Mouse (Mus musculus) heart, embryonic 13.5 days (tissue): Measurements from ENCODE around the gene Trim50. TPM values are rescaled to one million over a fixed set of nuclear protein-coding genes. Genes with fewer than 3 reads are reported as not detected.

Experiments
- ATAC-seq: fragments of 200-750 bp; cut with Nextera tagmentation; 2 replicates; pipeline ENCODE4 v1.8.0; 2017; ENCODE audit warnings: moderate TSS enrichment; ENCODE audit not compliant: insufficient number of reproducible peaks, low FRiP score, low TSS enrichment; ENCODE audit errors: extremely low read depth
- H3K27ac ChIP-seq: fragments of 300-500 bp; sonication (generic); replicated peaks from 2 replicates; pipeline ENCODE4 v1.5.1; 2015; ENCODE audit warnings: moderate library complexity, mild to moderate bottlenecking, inconsistent platforms
- H3K27me3 ChIP-seq: fragments of 300-500 bp; sonication (generic); replicated peaks from 2 replicates; pipeline ENCODE4 v1.6.1; 2015; ENCODE audit warnings: mild to moderate bottlenecking, inconsistent platforms
- H3K36me3 ChIP-seq: fragments of 300-500 bp; sonication (generic); 2 replicates; pipeline ENCODE4 v1.6.1; 2015; ENCODE audit warnings: mild to moderate bottlenecking, inconsistent platforms
- H3K4me1 ChIP-seq: fragments of 300-500 bp; sonication (generic); 2 replicates; pipeline ENCODE4 v1.6.1; 2015; ENCODE audit warnings: inconsistent platforms
- H3K4me2 ChIP-seq: fragments of 300-500 bp; sonication (generic); 2 replicates; pipeline ENCODE4 v1.6.1; 2015; ENCODE audit warnings: inconsistent platforms, mild to moderate bottlenecking, moderate library complexity
- H3K4me3 ChIP-seq: fragments of 300-500 bp; sonication (generic); 2 replicates; pipeline ENCODE4 v1.5.1; 2015; ENCODE audit warnings: moderate library complexity, mild to moderate bottlenecking, inconsistent platforms
- H3K9ac ChIP-seq: fragments of 300-500 bp; sonication (generic); 2 replicates; pipeline ENCODE4 v1.6.1; 2015; ENCODE audit warnings: inconsistent platforms, mild to moderate bottlenecking, moderate library complexity
- H3K9me3 ChIP-seq: fragments of 300-500 bp; sonication (generic); 2 replicates; pipeline ENCODE4 v1.6.1; 2016; ENCODE audit warnings: inconsistent platforms
- WGBS: fragments of 180-500 bp; shearing (Covaris S2); methylation state at CpG from one replicate; pipeline ENCODE4 v1.1.7; 2015; ENCODE audit warnings: mixed read lengths; 5-methylcytosine and 5-hydroxymethylcytosine counted together
- polyA plus RNA-seq: library from polyadenylated mRNA; unstranded; fragments of >200 nt; fragmentation: Nextera tagmentation; extraction: Ambion mirVana; gene quantifications from 2 replicates; pipeline ENCODE4 v1.2.1, GENCODE M21; 2015

Gene Trim50
- not detected in 2 replicates for polyA plus RNA-seq

DNA sequence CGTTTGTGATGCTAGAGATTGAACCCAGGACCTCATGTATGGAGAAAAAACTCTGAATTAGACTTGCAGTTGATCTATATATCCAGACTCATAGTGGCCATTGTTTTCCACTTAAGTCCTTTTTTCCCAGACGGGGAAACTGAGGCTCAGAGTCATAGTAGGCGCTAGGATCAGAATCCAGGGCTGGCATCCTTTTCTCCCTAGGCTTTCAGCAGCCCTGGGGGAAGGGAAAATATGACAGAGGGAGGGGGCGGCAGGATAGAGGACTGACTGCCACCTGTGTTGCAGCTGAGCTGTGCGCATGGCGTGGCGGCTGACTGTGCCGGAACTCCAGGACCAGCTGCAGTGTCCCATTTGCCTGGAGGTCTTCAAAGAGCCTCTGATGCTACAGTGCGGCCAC lies at the start of gene Trim50:
Gene Trim50 (plus strand): TSS at position 301 of the 400 bp plus-strand sequence.
- H3K27ac ChIP-seq, result no peak within 1 kb of the TSS
- H3K9ac ChIP-seq, result no peak within 1 kb of the TSS
- no peak within 1 kb of the TSS for H3K4me2 ChIP-seq
- peaks cover 14% of the 10 kb centered on the region for H3K9me3 ChIP-seq
- H3K4me3 ChIP-seq, result no peak within 1 kb of the TSS
- WGBS, result 41% methylated on average over 9 of the region's 9 CpGs
- H3K36me3 ChIP-seq, result no peaks in the 10 kb centered on the region
- H3K27me3 ChIP-seq, result peaks cover 35% of the 10 kb centered on the region
- no peak for ATAC-seq
- H3K4me1 ChIP-seq, result no peaks in the 10 kb centered on the region

DNA sequence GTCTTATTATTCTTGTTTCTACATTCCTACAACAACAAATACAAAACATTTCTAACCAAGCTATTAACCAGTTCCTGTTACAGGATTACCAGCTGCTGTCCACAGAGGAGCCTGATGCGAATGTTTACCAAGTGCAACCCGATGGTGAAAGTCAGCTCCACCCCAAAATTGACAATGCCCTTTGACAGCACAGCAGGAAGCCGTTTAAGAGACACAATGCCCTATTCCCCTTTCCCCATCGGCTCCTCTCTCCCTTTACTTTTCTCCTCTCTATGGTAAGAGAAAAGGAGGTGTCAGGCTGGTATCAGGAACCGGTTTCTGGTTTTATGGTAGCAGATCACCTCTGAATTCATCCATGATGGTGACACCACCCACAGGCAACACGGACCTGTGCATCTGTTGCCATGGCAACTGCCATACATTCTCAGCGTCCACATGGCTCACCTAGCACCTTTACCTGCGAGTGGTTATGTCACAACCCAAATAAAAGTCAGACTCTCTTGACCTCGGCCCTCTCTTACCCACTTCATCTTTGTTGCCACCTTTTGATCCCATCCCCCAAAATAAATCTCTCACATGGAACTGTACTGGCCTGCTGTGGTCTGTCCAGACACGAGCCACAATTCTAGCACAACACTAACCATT lies 46.7 kb upstream of the Trim50 start:
- peaks cover 2% of the 10 kb centered on the region; the same call in 1 of the 2 replicates for H3K4me1 ChIP-seq
- H3K9ac ChIP-seq, result no peak overlapping the region
- no peak overlapping the region for H3K27ac ChIP-seq
- no peaks in the 10 kb centered on the region for H3K9me3 ChIP-seq
- H3K4me3 ChIP-seq, result no peak overlapping the region
- 46% methylated on average over 10 of the region's 10 CpGs for WGBS
- no peak for ATAC-seq
- H3K4me2 ChIP-seq, result no peak overlapping the region
- H3K36me3 ChIP-seq, result no peaks in the 10 kb centered on the region
- peaks cover 29% of the 10 kb centered on the region for H3K27me3 ChIP-seq

DNA sequence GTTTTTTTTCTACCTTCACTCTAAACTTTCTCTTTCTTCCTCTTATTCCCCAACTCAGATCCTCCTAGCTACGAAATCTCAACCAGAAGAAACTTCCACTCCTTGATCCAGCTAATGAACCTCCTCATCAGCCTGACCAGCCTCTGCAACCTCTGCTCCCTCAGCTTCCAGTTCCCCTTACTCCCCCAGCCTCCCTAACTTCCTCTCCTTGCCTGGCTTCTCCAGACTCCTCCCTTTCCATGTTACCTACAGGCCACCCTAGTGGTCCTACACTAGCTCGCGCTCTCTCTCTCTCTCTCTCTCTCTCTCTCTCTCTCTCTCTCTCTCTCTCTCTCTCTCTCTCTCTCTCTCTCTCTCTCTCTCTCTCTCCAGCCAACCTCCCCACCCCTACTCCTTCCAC lies 36.9 kb upstream of the Trim50 start:
- Histone ChIP-seq H3K4me2 (no peak overlapping the region), H3K27me3 (no peaks in the 10 kb centered on the region), H3K27ac (no peak overlapping the region), H3K9ac (no peak overlapping the region), H3K4me1 (peaks cover 5% of the 10 kb centered on the region; the same call in 1 of the 2 replicates), H3K9me3 (no peaks in the 10 kb centered on the region), H3K36me3 (no peaks in the 10 kb centered on the region), H3K4me3 (no peak overlapping the region)
- ATAC-seq, result no peak
- WGBS, result 53% methylated on average over 3 of the region's 3 CpGs

DNA sequence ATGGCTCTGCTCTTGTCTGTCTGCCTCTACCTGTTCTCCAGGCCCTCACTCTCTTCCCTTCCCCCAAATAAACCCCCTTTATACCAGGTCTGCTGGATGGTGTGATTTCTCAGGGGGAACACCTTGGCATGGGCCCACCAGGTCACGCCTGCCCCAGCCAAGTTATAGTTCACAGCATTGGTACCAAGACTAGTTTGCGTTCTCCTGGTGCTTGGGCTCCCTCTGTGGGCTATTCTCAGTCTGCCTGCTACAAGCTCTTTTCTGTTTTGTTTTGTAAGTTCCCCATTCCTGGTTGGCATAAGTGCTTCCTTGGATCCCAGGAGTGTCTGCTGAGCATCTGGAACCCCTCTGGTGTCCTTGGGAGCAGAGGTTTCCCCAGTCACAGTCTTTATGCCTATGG lies 33.2 kb upstream of the Trim50 start:
- WGBS, result 53% methylated on average over 2 of the region's 2 CpGs
- H3K4me1 ChIP-seq, result no peaks in the 10 kb centered on the region
- no peak overlapping the region for H3K4me2 ChIP-seq
- no peak overlapping the region for H3K9ac ChIP-seq
- ATAC-seq, result no peak
- no peaks in the 10 kb centered on the region for H3K27me3 ChIP-seq
- no peak overlapping the region for H3K27ac ChIP-seq
- no peak overlapping the region for H3K4me3 ChIP-seq
- no peaks in the 10 kb centered on the region for H3K36me3 ChIP-seq
- H3K9me3 ChIP-seq, result no peaks in the 10 kb centered on the region

DNA sequence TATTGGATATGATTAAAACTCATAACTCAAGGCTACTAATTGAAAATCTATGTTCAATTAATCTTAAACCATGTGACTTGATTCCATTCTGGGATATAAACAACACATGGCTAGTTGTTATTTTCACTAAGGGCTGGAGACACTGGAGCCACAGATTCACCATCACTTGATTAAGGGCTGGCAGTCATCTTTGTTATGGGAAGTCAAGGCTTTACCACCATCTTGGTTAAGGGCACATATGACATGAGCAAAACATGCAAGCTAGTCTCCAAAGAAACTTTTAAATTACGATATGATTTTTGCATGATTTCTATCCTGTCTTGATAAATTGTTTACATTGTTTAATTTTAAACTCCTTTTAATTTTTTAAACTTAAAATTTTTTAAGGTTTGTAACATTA lies 30.9 kb upstream of the Trim50 start:
- no peaks in the 10 kb centered on the region for H3K9me3 ChIP-seq
- no peaks in the 10 kb centered on the region for H3K36me3 ChIP-seq
- WGBS, result 76% methylated on average over 1 of the region's 1 CpGs
- no peak overlapping the region for H3K4me2 ChIP-seq
- H3K4me1 ChIP-seq, result peaks cover 8% of the 10 kb centered on the region
- no peak for ATAC-seq
- H3K27me3 ChIP-seq, result no peaks in the 10 kb centered on the region
- H3K9ac ChIP-seq, result no peak overlapping the region
- H3K4me3 ChIP-seq, result no peak overlapping the region
- no peak overlapping the region for H3K27ac ChIP-seq

DNA sequence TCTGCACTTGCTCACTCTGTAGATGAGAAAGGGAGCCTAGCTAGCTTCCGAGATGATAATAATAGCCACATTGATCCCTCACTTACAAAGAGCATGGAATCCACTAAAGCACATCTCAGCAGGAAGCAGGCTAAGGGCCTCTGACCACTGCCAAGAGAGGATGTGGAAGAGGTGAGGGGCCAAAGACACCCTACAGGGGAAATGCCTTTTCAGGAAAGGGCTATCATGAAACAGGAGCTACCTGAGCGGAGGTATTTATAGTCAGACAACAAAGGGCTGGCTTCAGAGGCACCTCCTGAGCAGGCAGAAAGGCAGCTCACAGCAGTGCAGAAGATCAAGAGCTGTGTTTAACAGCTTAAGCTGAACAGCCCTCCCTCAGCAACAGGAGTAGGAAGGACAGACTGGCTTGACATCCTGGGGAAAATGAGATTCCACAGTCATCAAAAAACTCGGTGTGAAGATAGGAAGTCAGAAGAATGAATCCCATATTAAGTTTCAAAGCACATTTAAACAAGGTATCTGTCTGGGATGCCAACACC lies 26.9 kb upstream of the Trim50 start:
- H3K4me1 ChIP-seq, result peaks cover 8% of the 10 kb centered on the region
- no peaks in the 10 kb centered on the region for H3K9me3 ChIP-seq
- 17% methylated on average over 3 of the region's 3 CpGs for WGBS
- H3K4me2 ChIP-seq, result no peak overlapping the region
- no peak overlapping the region for H3K9ac ChIP-seq
- H3K27ac ChIP-seq, result no peak overlapping the region
- no peak overlapping the region for H3K4me3 ChIP-seq
- no peaks in the 10 kb centered on the region for H3K27me3 ChIP-seq
- no peaks in the 10 kb centered on the region for H3K36me3 ChIP-seq
- no peak for ATAC-seq

DNA sequence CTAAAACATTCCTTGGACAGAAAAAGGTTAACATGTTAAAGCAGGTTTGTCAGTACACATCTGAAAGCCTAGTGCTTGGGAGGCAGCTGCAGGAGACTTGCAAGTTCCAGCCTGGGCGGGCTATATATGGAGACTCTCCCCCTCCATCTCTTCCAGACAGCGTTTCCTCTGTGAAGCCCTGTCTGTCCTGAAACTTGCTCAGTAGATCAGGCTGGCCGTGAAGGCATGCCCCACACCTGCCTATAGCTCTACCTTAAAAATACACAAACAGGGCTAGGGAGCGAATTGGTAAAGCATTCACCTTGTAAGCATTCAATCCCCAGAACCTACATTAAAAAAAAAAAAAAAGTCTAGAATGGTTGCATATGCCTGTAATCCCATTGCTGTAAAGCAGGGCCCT lies 23.6 kb upstream of the Trim50 start:
- no peak for ATAC-seq
- Histone ChIP-seq H3K36me3 (no peaks in the 10 kb centered on the region), H3K4me3 (no peak overlapping the region), H3K27ac (no peak overlapping the region), H3K4me1 (peaks cover 8% of the 10 kb centered on the region), H3K9ac (no peak overlapping the region), H3K4me2 (no peak overlapping the region), H3K27me3 (no peaks in the 10 kb centered on the region), H3K9me3 (no peaks in the 10 kb centered on the region)
- WGBS, result 69% methylated on average over 4 of the region's 4 CpGs

DNA sequence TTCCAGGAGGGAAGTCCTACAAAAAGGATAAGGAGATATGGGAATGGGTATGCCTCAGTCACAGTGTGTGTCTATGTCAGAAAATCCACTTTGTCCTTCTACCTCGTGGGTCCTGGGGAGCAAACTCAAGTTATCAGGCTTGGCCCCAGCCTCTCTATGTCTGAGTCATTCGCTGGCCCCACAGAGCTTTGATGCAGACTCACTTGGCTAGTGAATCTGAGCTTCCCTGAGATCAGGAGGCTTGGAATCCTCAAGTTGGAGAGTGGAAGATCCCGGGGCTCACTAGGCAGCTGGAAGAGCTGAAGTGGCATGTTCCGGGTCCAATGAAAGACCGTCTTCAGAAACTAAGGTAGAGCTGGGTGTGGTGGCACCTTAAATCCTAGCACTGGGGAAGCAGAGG lies 22.9 kb upstream of the Trim50 start:
- H3K4me2 ChIP-seq, result no peak overlapping the region
- 78% methylated on average over 5 of the region's 5 CpGs for WGBS
- H3K27me3 ChIP-seq, result no peaks in the 10 kb centered on the region
- no peak overlapping the region for H3K27ac ChIP-seq
- H3K9me3 ChIP-seq, result no peaks in the 10 kb centered on the region
- H3K4me3 ChIP-seq, result no peak overlapping the region
- ATAC-seq, result no peak
- no peaks in the 10 kb centered on the region for H3K36me3 ChIP-seq
- peaks cover 8% of the 10 kb centered on the region for H3K4me1 ChIP-seq
- H3K9ac ChIP-seq, result no peak overlapping the region

DNA sequence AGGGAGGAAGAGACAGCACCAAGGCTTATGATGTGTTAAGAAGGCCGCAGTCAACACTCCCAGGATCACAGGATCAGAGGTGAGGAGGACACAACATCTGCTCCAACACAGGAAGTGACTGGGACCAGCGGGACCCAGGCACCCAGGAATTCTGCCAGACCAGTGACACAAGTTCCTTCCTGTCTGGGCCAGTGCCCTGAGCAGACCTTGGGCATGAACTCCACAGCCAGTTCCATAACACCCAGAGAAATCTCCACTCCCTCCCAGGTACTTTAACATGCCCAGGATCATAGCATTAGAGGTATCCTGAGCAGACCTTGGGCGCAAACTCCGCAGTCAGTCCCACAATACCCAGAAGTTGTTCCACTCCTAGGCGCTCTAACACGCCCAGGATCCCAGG lies 21.9 kb upstream of the Trim50 start:
- Histone ChIP-seq H3K9me3 (no peaks in the 10 kb centered on the region), H3K4me3 (no peak overlapping the region), H3K27ac (no peak overlapping the region), H3K36me3 (no peaks in the 10 kb centered on the region), H3K4me1 (peaks cover 3% of the 10 kb centered on the region), H3K27me3 (no peaks in the 10 kb centered on the region), H3K4me2 (no peak overlapping the region), H3K9ac (no peak overlapping the region)
- 81% methylated on average over 6 of the region's 6 CpGs for WGBS
- ATAC-seq, result no peak

DNA sequence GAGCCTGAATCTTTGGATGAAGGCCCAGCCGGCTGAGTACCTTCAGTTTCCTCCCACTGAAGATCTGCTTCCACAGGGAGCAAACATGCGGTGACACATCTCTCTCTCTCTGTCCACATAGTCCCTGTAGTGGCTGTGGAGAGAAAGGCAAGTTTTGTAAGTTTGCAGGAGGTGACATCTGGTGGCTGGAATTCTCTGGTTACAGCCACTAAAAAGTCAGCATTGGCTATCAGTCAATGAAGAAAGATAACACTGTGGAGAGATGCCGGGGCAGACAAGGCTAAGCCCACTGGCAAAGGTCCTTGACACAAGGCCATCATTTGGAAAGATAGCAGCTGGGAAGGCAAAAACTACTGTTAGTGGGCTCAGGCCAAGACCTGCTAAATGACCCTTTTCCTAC lies 15.5 kb upstream of the Trim50 start:
- Histone ChIP-seq H3K27me3 (0 out of 2 replicates have a peak, but pooled peaks cover 4% of the 10 kb centered on the region), H3K4me2 (no peak overlapping the region), H3K9me3 (no peaks in the 10 kb centered on the region), H3K36me3 (no peaks in the 10 kb centered on the region), H3K4me3 (no peak overlapping the region), H3K9ac (no peak overlapping the region), H3K4me1 (no peaks in the 10 kb centered on the region), H3K27ac (no peak overlapping the region)
- no peak for ATAC-seq
- 27% methylated on average over 3 of the region's 3 CpGs for WGBS

DNA sequence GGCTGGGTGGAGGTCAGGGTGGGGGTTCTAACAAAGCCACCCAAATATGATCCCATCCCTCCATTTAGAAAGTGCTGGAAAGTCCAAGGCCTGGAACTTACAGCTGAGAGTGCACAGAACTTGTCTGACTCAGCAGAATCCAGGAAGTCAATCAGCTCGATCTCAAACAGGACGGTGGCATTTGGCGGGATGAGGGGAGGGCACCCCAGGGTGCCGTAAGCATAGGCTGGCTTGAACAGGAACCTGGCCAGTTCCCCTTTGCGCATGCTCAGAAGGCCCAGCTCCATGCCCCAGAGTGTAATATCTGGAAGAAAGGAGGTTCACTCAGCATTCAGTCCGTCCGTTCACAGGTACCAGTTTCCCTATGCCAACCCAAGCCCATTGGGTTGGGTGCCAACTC lies 7.1 kb upstream of the Trim50 start:
- Histone ChIP-seq H3K36me3 (no peaks in the 10 kb centered on the region), H3K4me3 (no peak overlapping the region), H3K4me1 (no peaks in the 10 kb centered on the region), H3K9me3 (peaks cover 10% of the 10 kb centered on the region), H3K27ac (no peak overlapping the region), H3K4me2 (no peak overlapping the region), H3K27me3 (peaks cover 5% of the 10 kb centered on the region; the same call in 1 of the 2 replicates), H3K9ac (no peak overlapping the region)
- 64% methylated on average over 7 of the region's 7 CpGs for WGBS
- no peak for ATAC-seq

DNA sequence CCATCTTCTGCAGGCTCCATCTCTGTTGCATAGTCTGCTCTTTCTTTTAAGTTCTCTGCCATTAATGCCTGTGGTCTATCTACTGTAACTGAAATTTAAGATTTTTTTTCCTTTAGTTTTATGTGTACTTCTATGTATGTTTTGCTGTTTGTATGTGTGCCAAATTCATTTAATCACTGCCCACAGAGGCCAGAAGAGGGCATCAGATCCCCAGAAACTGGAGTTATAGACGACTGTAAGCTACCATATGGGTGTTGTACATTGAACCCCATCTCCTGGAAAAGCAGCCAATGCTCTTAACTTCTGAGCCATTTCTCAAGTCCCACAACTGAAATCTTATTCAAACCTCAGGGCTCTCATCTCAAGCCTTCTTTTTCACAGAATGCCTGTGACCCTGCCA lies 6.7 kb upstream of the Trim50 start:
- Histone ChIP-seq H3K4me3 (no peak overlapping the region), H3K9ac (no peak overlapping the region), H3K27me3 (peaks cover 5% of the 10 kb centered on the region; the same call in 1 of the 2 replicates), H3K4me1 (no peaks in the 10 kb centered on the region), H3K36me3 (no peaks in the 10 kb centered on the region), H3K9me3 (peaks cover 10% of the 10 kb centered on the region), H3K27ac (no peak overlapping the region), H3K4me2 (no peak overlapping the region)
- no peak for ATAC-seq
- 22% methylated on average over 1 of the region's 1 CpGs for WGBS
